Mouse (Mus musculus) spleen, postnatal 4 days (tissue): Measurements from ENCODE around the gene Ghdc.

Source experiments
- DNase-seq, 2 experiments: peaks; one replicate each; pipeline ENCODE4 v3.0.0; 2022; ENCODE audit warnings: low spot score in 2 of 2

Gene Ghdc

GRCm38 (mm10) chr11:100746546-100746945, 24.2 kb downstream of the Ghdc start:
- DNase-seq: no peak

GRCm38 (mm10) chr11:100745085-100745484, 25.7 kb downstream of the Ghdc start:
- DNase-seq: peak; percentile 51 to 79

GRCm38 (mm10) chr11:100741348-100741747, 29.4 kb downstream of the Ghdc start:
- no peak for DNase-seq

GRCm38 (mm10) chr11:100738749-100739148, 32.0 kb downstream of the Ghdc start:
- no peak for DNase-seq

- peak; percentile 98 for DNase-seq
These were observed 32.6 kb downstream of the Ghdc start, which contains the start of gene Rab5c for GRCm38 (mm10) chr11:100738066-100738604. TSS of gene Rab5c (minus strand) at chr11:100738215.

GRCm38 (mm10) chr11:100737105-100737733, 33.5 kb downstream of the Ghdc start:
- peak in 1 of 2 experiments; percentile 46 for DNase-seq

- no peak for DNase-seq
These were observed 34.0 kb downstream of the Ghdc start for GRCm38 (mm10) chr11:100736746-100737080.

- no peak for DNase-seq
These were observed 34.6 kb downstream of the Ghdc start for GRCm38 (mm10) chr11:100735954-100736745.

- no peak for DNase-seq
These were observed 35.5 kb downstream of the Ghdc start for GRCm38 (mm10) chr11:100735134-100735865.

GRCm38 (mm10) chr11:100730477-100731205, 40.1 kb downstream of the Ghdc start:
- no peak for DNase-seq

GRCm38 (mm10) chr11:100729976-100730375, 40.8 kb downstream of the Ghdc start:
- no peak for DNase-seq

GRCm38 (mm10) chr11:100728601-100729000, 42.2 kb downstream of the Ghdc start:
- no peak for DNase-seq

- no peak for DNase-seq
These were observed 43.6 kb downstream of the Ghdc start for GRCm38 (mm10) chr11:100727201-100727600.

- no peak for DNase-seq
These were observed 45.7 kb downstream of the Ghdc start for GRCm38 (mm10) chr11:100724919-100725512.

- no peak for DNase-seq
These were observed 48.2 kb downstream of the Ghdc start for GRCm38 (mm10) chr11:100722493-100723028.

- no peak for DNase-seq
These were observed 48.8 kb downstream of the Ghdc start for GRCm38 (mm10) chr11:100721776-100722492.

GRCm38 (mm10) chr11:100721254-100721653, 49.5 kb downstream of the Ghdc start:
- DNase-seq: no peak

GRCm38 (mm10) chr11:100720345-100720744, 50.4 kb downstream of the Ghdc start:
- DNase-seq: no peak

GRCm38 (mm10) chr11:100719893-100720292, 50.9 kb downstream of the Ghdc start:
- no peak for DNase-seq

- no peak for DNase-seq
These were observed 51.4 kb downstream of the Ghdc start for GRCm38 (mm10) chr11:100719312-100719711.
